Mouse (Mus musculus): ENCODE data around the gene Ssx2ip.

Ssx2ip gene

DNA sequence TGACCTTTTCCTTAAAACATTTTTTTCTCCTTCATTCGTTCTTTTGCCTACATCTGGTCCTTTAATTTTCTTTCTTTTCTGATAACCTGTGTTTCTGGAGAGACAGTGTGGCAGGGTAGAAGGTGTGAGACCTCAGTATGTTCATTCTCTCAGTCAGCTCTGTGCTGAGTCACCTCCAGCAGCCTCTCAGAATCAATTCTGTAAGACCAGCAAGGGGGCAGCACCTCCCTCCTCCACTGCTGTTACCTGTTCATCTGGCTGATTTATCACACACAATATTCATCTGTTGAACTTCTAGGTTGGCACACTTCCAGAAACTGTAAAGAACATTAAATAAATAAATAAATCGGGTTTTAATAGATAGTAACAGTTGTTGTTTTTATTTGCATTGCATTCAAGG, 58.5 kb downstream of the Ssx2ip start:
- in situ Hi-C loops (cut with MboI; ENCODE audit: low pct_unique_long_range_greater_than_20kb in 1 of 2, low sequenced_read_pairs in 2 of 2, unreplicated experiment in 1 of 2): no loop called here

DNA sequence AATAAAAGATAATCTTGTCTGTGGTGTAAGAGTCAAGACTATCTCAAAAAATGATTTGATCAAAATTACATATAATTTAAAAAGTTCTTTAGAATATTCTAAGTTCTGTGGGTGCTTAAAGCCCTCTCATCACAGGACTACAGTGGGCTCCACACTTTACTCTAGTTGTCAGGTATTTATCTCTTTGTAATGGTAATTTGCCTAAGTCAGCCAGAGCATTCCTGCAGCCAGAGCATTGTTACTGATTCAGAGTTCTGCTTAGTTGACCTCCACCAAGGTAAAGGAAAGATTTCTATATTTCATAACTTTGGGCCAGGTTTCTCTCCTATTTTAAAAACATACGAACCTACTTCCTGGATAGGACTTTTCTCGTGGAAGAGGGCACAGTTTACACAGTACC, 64.8 kb downstream of the Ssx2ip start:
- in situ Hi-C loops (cut with MboI; ENCODE audit: low pct_unique_long_range_greater_than_20kb in 1 of 2, low sequenced_read_pairs in 2 of 2, unreplicated experiment in 1 of 2): no loop called here

DNA sequence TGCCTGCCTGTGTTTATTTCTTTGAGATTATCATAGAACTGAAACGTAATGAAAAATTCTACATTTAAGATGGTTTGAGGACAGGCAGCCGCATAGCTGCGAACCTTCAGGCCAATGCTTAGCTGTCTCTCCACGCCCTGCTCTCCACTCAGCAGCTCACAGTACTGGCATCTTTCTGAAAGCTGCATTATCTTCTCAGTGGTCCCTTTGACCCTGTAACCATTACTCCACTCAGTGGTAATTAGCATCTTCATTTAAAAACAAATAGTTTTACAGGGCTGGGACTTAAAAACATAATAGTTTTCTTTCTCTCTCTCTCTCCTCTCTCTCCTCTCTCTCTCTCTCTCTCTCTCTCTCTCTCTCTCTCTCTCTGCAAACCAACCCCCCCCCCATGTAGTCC, 68.2 kb downstream of the Ssx2ip start:
- in situ Hi-C loops (cut with MboI; ENCODE audit: low pct_unique_long_range_greater_than_20kb in 1 of 2, low sequenced_read_pairs in 2 of 2, unreplicated experiment in 1 of 2): no loop called here

DNA sequence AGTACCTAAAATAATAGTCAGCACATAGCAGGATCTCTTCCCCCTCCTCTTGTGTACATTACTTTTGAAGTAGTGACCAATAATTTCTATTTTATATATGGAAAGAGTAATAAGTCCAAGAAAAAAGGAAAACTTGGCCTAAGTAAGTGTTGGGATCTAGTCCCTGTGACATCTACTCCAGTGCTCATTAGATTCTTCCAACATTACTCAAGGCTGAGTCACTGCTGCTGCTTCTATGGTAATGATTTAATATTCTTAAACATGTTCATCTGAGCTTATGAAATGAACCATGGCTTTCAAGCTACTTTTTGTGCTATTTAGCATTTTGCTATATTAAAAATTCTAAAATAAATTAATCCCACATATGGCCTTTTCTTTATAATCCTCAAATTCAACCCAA, 69.3 kb downstream of the Ssx2ip start:
- in situ Hi-C loops (cut with MboI; ENCODE audit: low pct_unique_long_range_greater_than_20kb in 1 of 2, low sequenced_read_pairs in 2 of 2, unreplicated experiment in 1 of 2): no loop called here

DNA sequence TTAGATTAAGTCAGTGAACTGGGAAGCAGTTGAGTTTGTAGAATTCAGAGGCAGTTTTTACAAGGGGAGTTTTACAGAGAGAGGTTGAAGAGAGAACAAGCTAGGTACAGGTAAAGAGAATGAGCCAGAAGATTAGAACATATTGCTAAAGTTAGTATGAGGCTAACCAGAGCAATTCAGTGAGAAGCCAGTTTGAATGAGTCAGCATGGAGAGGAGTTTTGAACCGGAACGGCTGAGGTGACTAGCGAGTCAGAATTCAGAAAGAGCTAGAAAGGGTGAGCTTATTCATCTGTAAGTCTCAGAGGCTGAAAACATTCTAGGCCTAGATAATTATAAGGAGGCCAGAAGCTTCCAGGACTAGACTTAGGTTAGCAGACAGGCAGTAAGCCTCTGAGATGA, 70.0 kb downstream of the Ssx2ip start:
- in situ Hi-C loops (cut with MboI; ENCODE audit: low pct_unique_long_range_greater_than_20kb in 1 of 2, low sequenced_read_pairs in 2 of 2, unreplicated experiment in 1 of 2): no loop called here

DNA sequence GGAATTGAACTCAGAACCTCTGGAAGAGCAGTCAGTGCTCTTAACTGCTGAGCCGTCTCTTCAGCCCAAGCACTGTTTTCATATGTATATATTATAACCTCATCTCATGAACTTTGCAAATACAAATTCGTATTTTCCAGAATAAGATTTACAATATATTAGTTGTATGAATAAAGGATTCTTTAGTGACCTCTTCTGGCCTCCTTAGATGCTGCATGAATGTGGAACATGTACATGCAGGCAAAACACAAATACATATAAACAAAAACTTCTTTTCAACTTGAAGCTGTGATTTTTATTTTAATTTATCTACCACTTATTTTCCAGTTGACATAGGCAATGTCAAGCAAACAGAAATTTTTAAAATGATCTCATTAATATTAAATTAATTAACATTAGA, 77.6 kb downstream of the Ssx2ip start:
- in situ Hi-C loops (cut with MboI; ENCODE audit: low pct_unique_long_range_greater_than_20kb in 1 of 2, low sequenced_read_pairs in 2 of 2, unreplicated experiment in 1 of 2): loop anchor here in 1 of 2 experiments (10.0 kb wide), 1 partner anchor 137 kb away; no protein-coding TSS in a partner anchor

DNA sequence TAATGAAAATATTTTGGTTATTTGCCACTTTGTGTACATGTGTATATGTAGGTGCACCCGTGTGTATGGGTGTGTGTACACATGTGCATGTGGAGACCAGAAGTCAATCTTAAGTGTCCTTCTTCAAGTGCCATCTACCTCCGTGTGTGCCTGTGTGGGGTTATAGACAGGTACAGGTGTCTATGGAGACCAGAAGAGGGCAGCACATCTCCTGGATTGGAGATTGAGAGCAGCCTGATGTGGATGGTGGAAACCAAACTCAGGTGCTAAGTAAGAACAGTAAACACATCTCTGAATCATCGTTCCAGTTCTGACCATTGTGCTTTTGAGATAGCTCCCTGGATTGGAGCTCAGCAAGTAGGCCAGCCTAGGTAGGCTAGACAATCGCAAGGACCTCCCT, 82.0 kb downstream of the Ssx2ip start:
- in situ Hi-C loops (cut with MboI; ENCODE audit: low pct_unique_long_range_greater_than_20kb in 1 of 2, low sequenced_read_pairs in 2 of 2, unreplicated experiment in 1 of 2): loop anchor here in 1 of 2 experiments (10.0 kb wide), 1 partner anchor 142 kb away; no protein-coding TSS in a partner anchor

Data from mouse embryonic stem cell (cell line).